Mouse (Mus musculus) layer of hippocampus, postnatal 14 days (tissue): ENCODE measurements at regions not wholly inside any gene's neighbourhood (a gene's known extent, or its start where the extent isn't known, plus 50 kb on each side); places are given as distances from the start of the nearest gene placed in this dataset.

Source experiments
- DNase-seq, 2 experiments: peaks; one replicate each; pipeline ENCODE4 v3.0.0; 2021 to 2022; ENCODE audit warnings: low spot score in 2 of 2, mixed read lengths in 1 of 2

GRCm38 (mm10) chr3:35315162-35315561 is 438.7 kb upstream of the Atp11b start:
- no peak for DNase-seq

DNA sequence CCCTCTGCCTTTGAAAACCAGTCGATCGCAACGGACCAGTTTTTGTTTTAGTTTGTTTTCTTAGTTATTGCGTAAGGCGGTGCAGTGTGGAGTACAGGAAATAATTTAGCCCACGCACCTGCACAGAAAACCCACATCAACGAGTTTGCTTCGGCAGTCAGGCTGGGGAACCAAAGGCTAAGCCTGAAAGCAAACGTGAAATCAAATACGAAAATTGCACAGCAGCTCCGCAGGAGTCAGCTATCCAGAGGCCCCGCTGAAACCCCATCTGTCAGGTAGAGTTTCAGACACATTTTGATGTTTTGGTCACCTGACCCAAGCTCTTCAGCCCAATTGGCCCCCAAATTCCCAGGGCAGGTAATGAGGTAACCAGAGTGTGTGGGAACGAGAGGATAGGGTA is 435.6 kb upstream of the Atp11b start:
- DNase-seq: no peak

- no peak for DNase-seq
Measured at GRCm38 (mm10) chr3:35320844-35321393, 433.0 kb upstream of the Atp11b start.

DNA sequence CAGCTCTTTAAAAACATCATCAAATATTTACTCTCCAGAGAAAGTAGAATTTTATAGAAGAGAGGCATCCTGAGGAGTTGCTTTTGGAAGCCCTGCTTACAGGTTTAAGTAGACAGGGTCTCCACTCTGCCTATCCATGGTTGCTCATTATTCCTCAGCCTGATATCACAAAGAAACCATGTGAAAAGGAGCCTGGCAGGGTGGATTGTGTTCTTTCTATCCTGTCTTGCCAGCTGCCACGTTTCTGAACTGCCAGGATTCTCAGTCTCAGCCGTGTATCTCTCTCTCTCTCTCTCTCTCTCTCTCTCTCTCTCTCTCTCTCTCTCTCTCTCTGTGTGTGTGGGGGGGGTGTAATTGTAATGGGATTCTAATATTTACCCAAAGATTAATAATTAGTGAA is 431.9 kb upstream of the Atp11b start:
- no peak for DNase-seq

DNA sequence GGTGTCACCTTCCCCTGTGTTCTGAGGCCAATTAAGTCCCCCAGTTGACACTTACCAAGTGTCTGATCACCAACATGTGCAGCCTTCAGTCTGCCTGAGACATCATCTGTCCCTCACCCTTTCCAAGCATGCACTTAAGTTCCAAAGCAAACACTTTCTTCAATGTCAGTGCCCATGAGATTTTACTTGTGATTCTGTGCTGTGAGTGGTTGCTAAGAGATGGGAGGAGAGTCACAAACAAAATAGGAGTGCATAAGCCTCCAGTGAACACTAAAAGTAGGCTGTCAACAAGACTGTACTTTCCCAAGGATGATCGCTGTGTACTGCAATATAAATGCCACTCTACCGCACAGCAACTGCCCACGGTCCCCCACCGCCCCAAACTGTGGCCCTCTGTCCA is 431.0 kb upstream of the Atp11b start:
- DNase-seq: no peak

DNA sequence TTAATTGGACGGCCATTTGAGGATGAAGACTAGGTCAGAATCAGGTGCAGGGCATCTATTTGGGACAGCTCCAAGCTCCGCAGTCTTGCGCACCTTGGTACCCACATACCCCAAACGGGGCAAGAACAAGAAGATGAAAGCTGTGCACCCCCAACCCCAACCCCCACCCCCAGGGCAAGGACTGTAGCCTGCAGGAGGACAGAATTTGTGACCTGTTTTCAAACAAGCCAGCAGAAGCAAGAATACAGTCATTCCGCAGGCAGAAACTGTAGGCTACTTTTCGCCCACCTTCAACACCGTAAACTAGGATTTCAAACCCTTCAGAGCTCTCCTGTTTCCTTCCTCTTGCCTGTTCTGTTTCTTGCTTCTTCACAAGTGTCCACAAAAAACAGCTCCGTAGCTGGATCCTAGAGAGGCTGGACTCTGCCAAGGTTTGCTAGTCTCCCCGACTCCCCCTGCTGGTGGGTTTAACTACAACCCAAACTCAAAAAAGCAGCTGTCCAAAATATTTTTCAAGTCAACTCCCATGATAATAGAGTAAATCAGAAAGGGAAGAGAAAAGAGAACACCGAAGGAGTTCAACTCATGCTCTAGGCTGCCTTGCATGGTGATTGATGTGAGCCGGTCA is 430.3 kb upstream of the Atp11b start:
- peak; percentile 56 to 74 for DNase-seq

- peak in 1 of 2 experiments; percentile 40 for DNase-seq
Measured at GRCm38 (mm10) chr3:35324186-35324585, 429.7 kb upstream of the Atp11b start.

GRCm38 (mm10) chr3:35332534-35333272 is 421.2 kb upstream of the Atp11b start:
- DNase-seq: no peak

- no peak for DNase-seq
Measured at GRCm38 (mm10) chr3:35334017-35334416, 419.9 kb upstream of the Atp11b start.

DNA sequence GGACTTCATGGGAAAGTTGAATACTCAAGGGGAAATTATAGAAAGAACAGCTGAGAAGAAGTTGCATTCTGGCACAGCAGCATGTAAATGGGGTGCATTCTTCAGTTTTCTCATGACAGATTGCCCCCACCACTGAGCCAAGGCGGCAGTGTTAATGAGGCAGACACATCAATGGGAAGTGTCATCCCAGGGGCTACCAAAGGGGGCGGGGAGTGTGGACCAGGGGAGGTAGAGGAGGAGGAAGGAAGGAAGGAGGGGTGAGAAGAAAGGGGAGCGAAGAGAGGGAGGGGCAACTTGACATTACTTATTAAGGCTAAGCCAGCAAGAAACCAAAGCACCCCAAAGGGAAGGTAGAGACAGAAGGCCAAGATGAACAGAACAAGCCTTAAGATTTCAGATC is 419.4 kb upstream of the Atp11b start:
- DNase-seq: no peak

GRCm38 (mm10) chr3:35335837-35336236 is 418.1 kb upstream of the Atp11b start:
- no peak for DNase-seq

DNA sequence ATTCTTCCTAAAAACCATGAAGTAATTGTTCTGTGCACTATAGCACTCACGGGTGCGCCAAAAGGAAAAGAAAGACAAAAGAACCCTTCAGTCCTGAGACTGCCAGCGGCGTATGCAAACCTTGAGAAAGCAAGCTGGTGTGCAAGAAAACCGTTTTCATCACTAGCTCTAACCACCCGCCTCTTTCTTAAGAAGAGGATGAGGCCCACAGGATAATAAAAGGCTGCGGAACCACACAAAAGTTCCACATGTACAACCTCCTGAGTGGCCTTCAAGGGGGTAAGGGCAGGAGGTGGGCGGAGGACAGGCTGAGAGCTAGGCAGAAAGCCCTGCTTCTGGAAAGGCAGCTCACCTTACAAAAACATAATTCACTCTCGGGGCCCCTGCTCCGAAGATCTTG is 413.4 kb upstream of the Atp11b start:
- no peak for DNase-seq

GRCm38 (mm10) chr3:35340935-35341800 is 412.7 kb upstream of the Atp11b start:
- DNase-seq: peak; percentile 58 to 87

GRCm38 (mm10) chr3:35341840-35342239 is 412.1 kb upstream of the Atp11b start:
- no peak for DNase-seq

GRCm38 (mm10) chr3:35342584-35342983 is 411.3 kb upstream of the Atp11b start:
- no peak for DNase-seq

DNA sequence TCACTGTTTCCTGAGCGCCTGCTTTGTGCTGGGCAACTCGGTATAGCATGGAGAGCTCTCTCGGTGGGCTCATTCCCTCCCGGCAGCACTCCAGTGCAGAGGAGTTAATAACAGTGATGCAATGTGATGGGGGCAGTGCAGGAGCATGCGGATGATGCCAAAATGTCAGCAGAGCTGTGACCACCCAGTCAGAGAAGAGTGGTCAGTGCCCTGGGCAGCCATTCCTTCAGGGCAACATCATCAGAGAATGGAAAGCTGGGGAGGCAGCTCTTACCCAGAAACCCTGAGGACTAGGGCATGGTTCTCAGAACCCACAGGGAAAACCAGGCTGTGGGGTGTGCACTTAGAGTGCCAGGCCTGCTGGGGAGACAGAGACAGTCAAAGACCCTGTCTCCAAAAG is 410.0 kb upstream of the Atp11b start:
- no peak for DNase-seq

DNA sequence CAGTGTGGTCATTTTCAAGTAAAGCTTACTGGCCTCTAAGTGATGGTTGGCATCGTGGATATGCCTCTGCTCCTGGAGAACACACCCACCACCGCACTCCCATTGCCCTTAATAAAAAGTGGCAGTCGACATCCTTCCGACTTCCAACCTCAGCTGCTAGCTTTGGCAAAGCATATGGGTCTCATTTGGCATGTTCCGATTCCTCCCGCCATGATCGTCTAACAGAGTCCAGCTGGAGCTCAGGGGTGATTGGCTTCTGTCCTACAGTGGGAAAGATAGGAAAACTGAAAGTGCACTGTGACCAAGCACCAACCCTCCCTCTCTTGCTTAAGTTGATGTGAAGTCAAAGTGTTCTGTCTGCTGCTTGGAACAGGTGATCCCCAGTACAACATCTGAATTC is 404.8 kb upstream of the Atp11b start:
- no peak for DNase-seq

DNA sequence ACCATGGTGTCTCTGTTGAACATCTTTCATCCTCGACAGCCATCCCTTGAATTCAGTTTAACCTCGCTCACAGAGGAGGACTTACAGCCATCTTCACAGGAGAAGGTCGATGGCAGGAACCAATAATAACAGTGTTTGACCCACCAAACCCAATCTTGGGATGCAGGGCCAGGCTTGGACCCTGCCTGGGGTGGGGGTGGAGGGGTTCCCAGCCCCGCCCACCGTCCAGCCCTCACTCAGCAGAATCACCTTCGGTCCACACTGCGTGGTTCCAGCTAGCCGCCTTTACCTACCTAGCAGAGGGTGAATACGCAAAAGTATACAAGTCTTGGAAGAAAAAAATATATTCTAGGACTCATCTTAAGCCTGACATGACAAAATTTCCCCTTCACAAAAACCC is 400.5 kb upstream of the Atp11b start:
- DNase-seq: no peak

DNA sequence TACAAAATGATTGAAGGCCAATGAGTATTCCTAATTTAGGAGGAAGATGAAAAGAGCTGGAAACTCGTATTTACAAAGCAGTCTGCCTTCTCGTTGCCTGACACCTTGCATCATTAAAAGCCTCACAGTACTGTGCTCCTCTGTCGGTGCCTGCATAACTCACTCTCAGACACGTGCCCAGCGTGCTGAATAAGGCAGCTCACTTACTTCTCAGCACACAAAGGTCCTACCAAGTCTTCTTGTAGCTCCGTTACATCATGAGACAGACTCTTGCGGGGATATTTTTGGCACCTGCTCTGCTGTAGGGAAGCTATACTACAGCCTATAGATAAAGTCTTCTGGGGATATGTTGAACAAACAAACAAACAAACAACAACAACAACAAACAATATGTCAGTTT is 400.0 kb upstream of the Atp11b start:
- DNase-seq: no peak

- no peak for DNase-seq
Measured at GRCm38 (mm10) chr3:35354356-35354755, 399.6 kb upstream of the Atp11b start.

GRCm38 (mm10) chr3:35357111-35357510 is 396.8 kb upstream of the Atp11b start:
- no peak for DNase-seq

DNA sequence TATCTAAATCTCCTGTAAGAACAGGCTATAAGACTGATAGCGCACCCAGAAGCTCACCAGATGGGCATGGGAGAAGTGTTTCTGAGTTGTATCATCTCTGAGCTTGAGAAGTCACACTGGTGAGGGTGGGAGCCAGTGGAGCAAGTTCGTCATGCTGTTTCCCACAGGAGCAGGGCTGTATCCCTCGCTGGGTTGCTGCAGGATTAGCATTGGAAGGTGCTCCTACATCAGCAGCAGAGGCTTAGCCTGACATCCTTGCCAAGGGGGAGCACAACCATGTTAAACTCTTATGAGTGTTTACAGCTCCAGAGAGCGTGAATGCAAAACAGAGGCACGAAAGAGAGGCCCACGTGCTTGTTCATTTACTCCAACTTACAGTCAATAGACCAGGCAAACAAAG is 395.4 kb upstream of the Atp11b start:
- DNase-seq: no peak
